Mouse (Mus musculus) liver, adult 2 months (tissue): Measurements from ENCODE around the gene Fgd6. TPM values are rescaled to one million over a fixed set of nuclear protein-coding genes. Genes with fewer than 3 reads are reported as not detected.

ENCODE experiments used
- DNase-seq: peaks from one replicate; pipeline ENCODE4 v3.0.0-alpha.2; 2011; ENCODE audit warnings: low read depth, low spot score; ENCODE audit errors: extremely low read depth
- H3K27ac ChIP-seq: fragments of 200-500 bp; replicated peaks from 2 replicates; pipeline ENCODE4 v1.5.1; 2012; ENCODE audit warnings: low read depth, mild to moderate bottlenecking, control low read depth, inconsistent platforms, low read length; ENCODE audit not compliant: insufficient read depth
- H3K27me3 ChIP-seq: fragments of 200-500 bp; 2 replicates; pipeline ENCODE4 v1.6.1; 2012; ENCODE audit warnings: mild to moderate bottlenecking, moderate library complexity, low read length, inconsistent platforms; ENCODE audit not compliant: control insufficient read depth, insufficient read depth
- H3K36me3 ChIP-seq: fragments of 200-500 bp; 2 replicates; pipeline ENCODE4 v1.6.1; 2012; ENCODE audit warnings: low read length, inconsistent platforms; ENCODE audit not compliant: control insufficient read depth, insufficient read depth
- H3K4me1 ChIP-seq: fragments of 200-500 bp; 2 replicates; pipeline ENCODE4 v1.6.1; 2011; ENCODE audit warnings: low read length; ENCODE audit not compliant: control insufficient read depth, insufficient read depth
- H3K4me3 ChIP-seq: fragments of 200-500 bp; 2 replicates; pipeline ENCODE4 v1.5.1; 2011; ENCODE audit warnings: low read depth, mild to moderate bottlenecking, control low read depth, low read length, moderate library complexity; ENCODE audit not compliant: insufficient read depth
- H3K79me2 ChIP-seq: fragments of 200-500 bp; 2 replicates; pipeline ENCODE4 v1.6.1; 2012; ENCODE audit warnings: inconsistent platforms, mild to moderate bottlenecking, low read length, moderate library complexity; ENCODE audit not compliant: control insufficient read depth, insufficient read depth
- H3K9ac ChIP-seq: fragments of 200-500 bp; 2 replicates; pipeline ENCODE4 v1.6.1; 2012; ENCODE audit warnings: low read depth, mild to moderate bottlenecking, control low read depth, inconsistent platforms, low read length
- CTCF ChIP-seq: fragments of 200-500 bp; IDR thresholded peaks from 2 replicates; pipeline ENCODE4 v1.5.1; 2011; ENCODE audit warnings: low read depth, low read length, control low read depth
- POLR2A ChIP-seq: fragments of 200-500 bp; IDR thresholded peaks from 2 replicates; pipeline ENCODE4 v1.6.1; 2011; ENCODE audit warnings: low read length, control low read depth; ENCODE audit not compliant: insufficient read depth; ENCODE audit errors: extremely low read depth
- WGBS: fragments of 180-500 bp; shearing (Covaris S2); methylation state at CpG from one replicate; pipeline ENCODE4 v1.1.7; 2018; 5-methylcytosine and 5-hydroxymethylcytosine counted together
- polyA plus RNA-seq: library from polyadenylated mRNA; depleted of rRNA; stranded (reverse); fragments of >200 nt; gene quantifications from 2 replicates; pipeline ENCODE4 v1.2.3, GENCODE M21; 2012
- total RNA-seq: library from RNA; depleted of rRNA; stranded (reverse); fragments of >200 nt; gene quantifications from 2 replicates; pipeline ENCODE4 v1.2.3, GENCODE M21; 2014

The Fgd6 gene
- total and polyA plus RNA-seq, 2 experiments: 4.2 to 17.2 TPM

- Histone ChIP-seq H3K9ac (no peak overlapping the region), H3K79me2 (peaks cover 55% of the 10 kb centered on the region; the same call in 1 of the 2 replicates), H3K4me3 (no peak overlapping the region), H3K27ac (peak overlapping the region; percentile 71), H3K27me3 (no peaks in the 10 kb centered on the region), H3K4me1 (peaks cover 20% of the 10 kb centered on the region), H3K36me3 (peaks cover 24% of the 10 kb centered on the region)
- whole genome bisulfite sequencing: 67% methylated on average over 10 of the region's 10 CpGs
- DNase-seq: no peak
- TF ChIP-seq CTCF: no peak
- no peak for TF ChIP-seq POLR2A
Observed at GRCm38 (mm10) chr10:94047845-94048559, 12.2 kb downstream of the Fgd6 start.

GRCm38 (mm10) chr10:94049121-94049520, 13.3 kb downstream of the Fgd6 start:
- peak overlapping the region; percentile 70 for H3K27ac ChIP-seq
- no peaks in the 10 kb centered on the region for H3K27me3 ChIP-seq
- H3K9ac ChIP-seq: no peak overlapping the region
- DNase-seq: peak; percentile 89
- no peak overlapping the region for H3K4me3 ChIP-seq
- H3K36me3 ChIP-seq: peaks cover 14% of the 10 kb centered on the region
- 18% methylated on average over 8 of the region's 8 CpGs for WGBS
- H3K79me2 ChIP-seq: peaks cover 50% of the 10 kb centered on the region; the same call in 1 of the 2 replicates
- no peak for TF ChIP-seq POLR2A
- no peak for TF ChIP-seq CTCF
- H3K4me1 ChIP-seq: peaks cover 20% of the 10 kb centered on the region

GRCm38 (mm10) chr10:94050736-94051135, 14.9 kb downstream of the Fgd6 start:
- TF ChIP-seq CTCF (no peak), POLR2A (no peak)
- Histone ChIP-seq H3K79me2 (peaks cover 36% of the 10 kb centered on the region; the same call in 1 of the 2 replicates), H3K4me1 (peaks cover 23% of the 10 kb centered on the region), H3K27me3 (no peaks in the 10 kb centered on the region), H3K27ac (peak overlapping the region; percentile 13; the same call in 1 of the 2 replicates), H3K9ac (no peak overlapping the region), H3K4me3 (no peak overlapping the region), H3K36me3 (peaks cover under 1% of the 10 kb centered on the region; the same call in 1 of the 2 replicates)
- DNase-seq: peak; percentile 79
- 79% methylated on average over 5 of the region's 5 CpGs for WGBS

GRCm38 (mm10) chr10:94056487-94056886, 20.7 kb downstream of the Fgd6 start:
- H3K9ac ChIP-seq: no peak overlapping the region
- 95% methylated on average over 6 of the region's 6 CpGs for WGBS
- DNase-seq: no peak
- H3K27me3 ChIP-seq: no peaks in the 10 kb centered on the region
- H3K27ac ChIP-seq: no peak overlapping the region
- no peak for TF ChIP-seq POLR2A
- no peak overlapping the region for H3K4me3 ChIP-seq
- H3K36me3 ChIP-seq: peaks cover 2% of the 10 kb centered on the region; the same call in 1 of the 2 replicates
- peaks cover 32% of the 10 kb centered on the region for H3K79me2 ChIP-seq
- H3K4me1 ChIP-seq: peaks cover 21% of the 10 kb centered on the region

- Histone ChIP-seq H3K79me2 (peaks cover 33% of the 10 kb centered on the region), H3K27ac (peak overlapping the region; percentile 73), H3K36me3 (0 out of 2 replicates have a peak, but pooled peaks cover 2% of the 10 kb centered on the region), H3K4me3 (no peak overlapping the region), H3K4me1 (peaks cover 24% of the 10 kb centered on the region), H3K9ac (no peak overlapping the region), H3K27me3 (no peaks in the 10 kb centered on the region)
- WGBS: 50% methylated on average over 8 of the region's 8 CpGs
- TF ChIP-seq CTCF (no peak), POLR2A (no peak)
- peak; percentile 43 for DNase-seq
Observed at GRCm38 (mm10) chr10:94059618-94060055, 23.8 kb downstream of the Fgd6 start.

GRCm38 (mm10) chr10:94060190-94060589, 24.4 kb downstream of the Fgd6 start:
- TF ChIP-seq CTCF: no peak
- TF ChIP-seq POLR2A: no peak
- H3K79me2 ChIP-seq: peaks cover 35% of the 10 kb centered on the region
- H3K27me3 ChIP-seq: no peaks in the 10 kb centered on the region
- H3K4me1 ChIP-seq: peaks cover 23% of the 10 kb centered on the region
- 0 out of 2 replicates have a peak, but pooled peaks cover 2% of the 10 kb centered on the region for H3K36me3 ChIP-seq
- H3K4me3 ChIP-seq: no peak overlapping the region
- DNase-seq: peak; percentile 97
- peak overlapping the region; percentile 73 for H3K27ac ChIP-seq
- peak overlapping the region; percentile 21; the same call in 1 of the 2 replicates for H3K9ac ChIP-seq
- 9% methylated on average over 8 of the region's 8 CpGs for WGBS
